Mouse (Mus musculus) midbrain, embryonic 14.5 days (tissue): ENCODE measurements around the gene Wipf2. TPM values are rescaled to one million over a fixed set of nuclear protein-coding genes. Genes with fewer than 3 reads are reported as not detected.

Experiments
- ATAC-seq: fragments of 200-750 bp; cut with Nextera tagmentation; 2 replicates; pipeline ENCODE4 v1.8.0; 2017; ENCODE audit warnings: moderate number of reproducible peaks, moderate library complexity; ENCODE audit not compliant: low FRiP score, low TSS enrichment
- DNase-seq: peaks from one replicate; pipeline ENCODE4 v3.0.0-alpha.2; 2015
- H3K27ac ChIP-seq: fragments of 300-500 bp; sonication (generic); replicated peaks from 2 replicates; pipeline ENCODE4 v1.5.1; 2014; ENCODE audit warnings: mild to moderate bottlenecking, low read depth, low read length, moderate library complexity
- H3K27me3 ChIP-seq: fragments of 300-500 bp; sonication (generic); 2 replicates; pipeline ENCODE4 v1.6.1; 2014; ENCODE audit warnings: low read length, control low read depth, mixed read lengths; ENCODE audit not compliant: control insufficient read depth, insufficient read depth
- H3K36me3 ChIP-seq: fragments of 300-500 bp; sonication (generic); 2 replicates; pipeline ENCODE4 v1.6.1; 2014; ENCODE audit warnings: low read length, control low read depth; ENCODE audit not compliant: control insufficient read depth, insufficient read depth
- H3K4me1 ChIP-seq: fragments of 300-500 bp; sonication (generic); 2 replicates; pipeline ENCODE4 v1.6.1; 2014; ENCODE audit warnings: mild to moderate bottlenecking, antibody characterized with exemption, low read length, control low read depth; ENCODE audit not compliant: control insufficient read depth, insufficient read depth
- H3K4me2 ChIP-seq: fragments of 300-500 bp; sonication (generic); 2 replicates; pipeline ENCODE4 v1.6.1; 2014; ENCODE audit warnings: mild to moderate bottlenecking, low read length, moderate library complexity
- H3K4me3 ChIP-seq: fragments of 300-500 bp; sonication (generic); replicated peaks from 2 replicates; pipeline ENCODE4 v1.5.1; 2014; ENCODE audit warnings: low read depth, low read length
- H3K9ac ChIP-seq: fragments of 300-500 bp; sonication (generic); replicated peaks from 2 replicates; pipeline ENCODE4 v1.6.1; 2014; ENCODE audit warnings: mild to moderate bottlenecking, low read length, moderate library complexity
- H3K9me3 ChIP-seq: fragments of 300-500 bp; sonication (generic); 2 replicates; pipeline ENCODE4 v1.6.1; 2016; ENCODE audit warnings: low read length, control low read depth, mixed read lengths; ENCODE audit not compliant: control insufficient read depth
- WGBS: fragments of 180-500 bp; shearing (Covaris S2); extraction: QIAGEN DNeasy Blood & Tissue Kit; methylation state at CpG from one replicate; pipeline ENCODE4 v1.1.7; 2014; 5-methylcytosine and 5-hydroxymethylcytosine counted together
- polyA plus RNA-seq: library from polyadenylated mRNA; unstranded; fragments of >200 nt; fragmentation: Nextera tagmentation; extraction: Ambion mirVana; gene quantifications from 2 replicates; pipeline ENCODE4 v1.2.1, GENCODE M21; 2014

Gene Wipf2
- polyA plus RNA-seq, 1 experiment from 2014 or later = 5.4 TPM

- Histone ChIP-seq H3K9ac (no peak overlapping the region), H3K4me2 (peak overlapping the region; percentile 98), H3K27me3 (0 out of 2 replicates have a peak, but pooled peaks cover 11% of the 10 kb centered on the region), H3K27ac (no peak overlapping the region), H3K36me3 (no peaks in the 10 kb centered on the region), H3K9me3 (no peaks in the 10 kb centered on the region), H3K4me1 (peaks cover 47% of the 10 kb centered on the region), H3K4me3 (peak overlapping the region; percentile 54; the same call in 1 of the 2 replicates)
- no peak for ATAC-seq
- 45% methylated on average over 7 of the region's 7 CpGs for WGBS
- no peak for DNase-seq
Measured at GRCm38 (mm10) chr11:98938701-98939083, 75.3 kb downstream of the Wipf2 start.

GRCm38 (mm10) chr11:98939084-98939952, 75.9 kb downstream of the Wipf2 start:
- WGBS = 57% methylated on average over 15 of the region's 15 CpGs
- no peaks in the 10 kb centered on the region for H3K9me3 ChIP-seq
- H3K4me1 ChIP-seq = peaks cover 47% of the 10 kb centered on the region
- ATAC-seq = no peak
- peak overlapping the region; percentile 10; the same call in 1 of the 2 replicates for H3K4me2 ChIP-seq
- H3K9ac ChIP-seq = no peak overlapping the region
- no peak overlapping the region for H3K4me3 ChIP-seq
- H3K36me3 ChIP-seq = no peaks in the 10 kb centered on the region
- DNase-seq = no peak
- H3K27me3 ChIP-seq = 0 out of 2 replicates have a peak, but pooled peaks cover 11% of the 10 kb centered on the region
- no peak overlapping the region for H3K27ac ChIP-seq

GRCm38 (mm10) chr11:98939953-98940641, 76.7 kb downstream of the Wipf2 start:
- no peak overlapping the region for H3K27ac ChIP-seq
- no peak for DNase-seq
- WGBS = 56% methylated on average over 11 of the region's 11 CpGs

GRCm38 (mm10) chr11:98940776-98941175, 77.3 kb downstream of the Wipf2 start:
- DNase-seq = no peak
- Histone ChIP-seq H3K27me3 (0 out of 2 replicates have a peak, but pooled peaks cover 6% of the 10 kb centered on the region), H3K4me2 (peak overlapping the region; percentile 74), H3K9me3 (no peaks in the 10 kb centered on the region), H3K4me3 (no peak overlapping the region; the same call in 1 of the 2 replicates), H3K27ac (no peak overlapping the region), H3K36me3 (no peaks in the 10 kb centered on the region), H3K4me1 (peaks cover 47% of the 10 kb centered on the region), H3K9ac (0 out of 2 replicates have a peak overlapping the region, but pooled peaks have one; percentile 64)
- 41% methylated on average over 3 of the region's 3 CpGs for WGBS
- no peak for ATAC-seq

More at GRCm38 (mm10) chr11:98939953-98940641, 76.7 kb downstream of the Wipf2 start:
- H3K27me3 ChIP-seq = 0 out of 2 replicates have a peak, but pooled peaks cover 11% of the 10 kb centered on the region
- peaks cover 47% of the 10 kb centered on the region for H3K4me1 ChIP-seq
- no peak overlapping the region for H3K4me3 ChIP-seq
- peak overlapping the region; percentile 9 for H3K4me2 ChIP-seq
- ATAC-seq = no peak
- H3K36me3 ChIP-seq = no peaks in the 10 kb centered on the region
- no peaks in the 10 kb centered on the region for H3K9me3 ChIP-seq
- H3K9ac ChIP-seq = no peak overlapping the region

GRCm38 (mm10) chr11:98941341-98941825, 77.9 kb downstream of the Wipf2 start:
- Histone ChIP-seq H3K4me2 (peak overlapping the region; percentile 74), H3K4me1 (peaks cover 41% of the 10 kb centered on the region), H3K4me3 (peak overlapping the region; percentile 52), H3K27me3 (0 out of 2 replicates have a peak, but pooled peaks cover under 1% of the 10 kb centered on the region), H3K9me3 (no peaks in the 10 kb centered on the region), H3K9ac (peak overlapping the region; percentile 64), H3K27ac (peak overlapping the region; percentile 86), H3K36me3 (no peaks in the 10 kb centered on the region)
- 3% methylated on average over 12 of the region's 12 CpGs for WGBS
- 0 out of 2 replicates have a peak, but pooled peaks have one; percentile 0 for ATAC-seq
- DNase-seq = peak; percentile 40

GRCm38 (mm10) chr11:98941826-98942550, 78.5 kb downstream of the Wipf2 start:
- Histone ChIP-seq H3K9me3 (no peaks in the 10 kb centered on the region), H3K36me3 (no peaks in the 10 kb centered on the region), H3K27ac (peak overlapping the region; percentile 86), H3K9ac (peak overlapping the region; percentile 64), H3K27me3 (no peaks in the 10 kb centered on the region), H3K4me2 (peak overlapping the region; percentile 74), H3K4me1 (peaks cover 35% of the 10 kb centered on the region), H3K4me3 (peak overlapping the region; percentile 52)
- DNase-seq = peak; percentile 91
- peak; percentile 61 for ATAC-seq
- 1% methylated on average over 15 of the region's 15 CpGs for WGBS

GRCm38 (mm10) chr11:98942555-98942922, 79.1 kb downstream of the Wipf2 start:
- Histone ChIP-seq H3K4me3 (peak overlapping the region; percentile 52), H3K9ac (peak overlapping the region; percentile 64; the same call in 1 of the 2 replicates), H3K36me3 (no peaks in the 10 kb centered on the region), H3K27me3 (no peaks in the 10 kb centered on the region), H3K9me3 (no peaks in the 10 kb centered on the region), H3K27ac (peak overlapping the region; percentile 86), H3K4me1 (peaks cover 32% of the 10 kb centered on the region), H3K4me2 (peak overlapping the region; percentile 74)
- ATAC-seq = no peak; the same call in 1 of the 2 replicates
- no peak for DNase-seq
- WGBS = 56% methylated on average over 3 of the region's 3 CpGs
